Mouse (Mus musculus): Measurements from ENCODE around the gene Itprid1.

The Itprid1 gene

DNA sequence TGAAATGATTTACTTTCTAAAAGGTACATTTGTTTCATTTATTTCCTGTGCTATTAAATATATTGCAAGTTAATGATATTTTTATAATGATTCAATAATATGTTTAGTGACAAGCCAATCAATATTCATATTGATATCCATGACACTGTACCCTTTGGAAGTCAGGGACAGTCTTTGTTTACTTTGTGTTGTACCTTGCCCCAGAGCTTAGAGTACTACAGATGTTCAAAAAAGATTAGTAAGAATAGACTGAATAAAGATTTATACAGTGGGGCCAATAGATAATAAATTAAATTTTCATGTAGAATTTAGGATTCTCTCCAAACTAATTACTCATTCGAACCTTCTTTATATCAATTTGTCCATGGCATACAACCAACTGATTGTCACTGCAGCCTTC lies 50.9 kb downstream of the Itprid1 start:
- no peak for DNase-seq (ENCODE audit: low spot score)

DNA sequence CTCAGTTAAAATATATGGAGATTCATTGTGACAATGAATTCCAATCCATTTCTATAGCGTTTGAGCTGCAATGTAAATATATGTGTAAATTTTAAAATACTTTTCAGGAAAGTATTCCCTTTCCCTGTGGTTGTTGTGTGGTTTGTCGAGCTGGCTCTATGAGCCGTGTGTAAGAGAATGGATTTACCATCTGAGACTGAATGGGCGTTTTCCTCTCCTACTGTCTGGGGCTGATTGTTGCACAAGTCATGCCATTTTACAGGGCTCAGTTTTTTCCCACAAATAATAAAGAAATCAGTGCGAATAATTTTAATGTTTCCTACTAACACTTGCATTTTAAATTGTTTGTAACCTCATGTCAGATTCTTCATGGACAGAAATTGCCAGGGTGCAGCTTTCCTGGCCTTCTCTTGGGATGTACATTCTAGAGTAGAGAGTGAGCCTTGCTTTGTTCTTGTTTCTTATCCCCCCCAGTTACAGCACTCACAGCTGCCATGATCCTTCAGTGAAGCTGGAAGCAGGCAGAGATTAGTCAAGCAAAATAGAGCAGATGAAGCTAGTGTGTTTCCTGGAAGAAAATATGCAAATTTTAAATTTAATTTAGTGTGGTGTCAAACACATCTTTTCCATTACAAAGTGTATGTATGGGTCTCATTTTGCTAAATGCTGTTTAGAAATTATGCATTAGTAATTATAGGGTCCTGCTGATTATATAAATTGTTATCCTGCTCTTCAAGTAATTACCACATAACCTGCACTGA lies 65.1 kb downstream of the Itprid1 start:
- no peak for DNase-seq (ENCODE audit: low spot score)

DNA sequence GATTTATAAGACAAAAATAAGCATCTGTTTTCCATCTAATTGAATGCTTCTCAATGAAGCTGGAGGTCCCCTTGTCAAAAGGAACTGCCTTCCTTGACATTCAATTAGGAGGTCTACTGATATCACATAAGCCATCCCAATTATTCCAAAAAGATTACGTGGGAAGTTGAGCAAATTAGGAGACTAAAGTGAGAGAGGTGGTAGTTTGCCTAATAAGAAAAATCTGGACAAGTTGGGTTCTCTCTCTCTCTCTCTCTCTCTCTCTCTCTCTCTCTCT lies 65.6 kb downstream of the Itprid1 start:
- no peak for DNase-seq (ENCODE audit: low spot score)

DNA sequence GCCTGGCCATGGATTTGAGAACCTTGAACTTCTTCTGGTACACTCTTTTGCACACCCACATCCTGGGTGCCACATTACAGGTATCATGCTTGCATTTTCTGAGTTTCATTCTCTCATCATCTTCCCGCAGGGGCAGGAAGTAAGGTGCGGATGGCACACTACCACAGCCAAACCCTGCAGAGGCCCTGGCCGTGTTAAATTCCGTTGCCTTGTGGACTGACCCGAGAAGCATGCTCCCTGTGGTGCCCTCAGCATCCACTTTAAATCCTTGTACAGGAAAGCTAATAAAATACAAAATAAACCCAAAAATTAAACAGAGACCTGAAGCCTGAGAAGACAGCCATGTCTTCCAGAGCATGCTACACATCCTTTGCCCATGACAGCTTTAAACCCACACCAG lies 82.5 kb downstream of the Itprid1 start:
- no peak for DNase-seq (ENCODE audit: low spot score)

DNA sequence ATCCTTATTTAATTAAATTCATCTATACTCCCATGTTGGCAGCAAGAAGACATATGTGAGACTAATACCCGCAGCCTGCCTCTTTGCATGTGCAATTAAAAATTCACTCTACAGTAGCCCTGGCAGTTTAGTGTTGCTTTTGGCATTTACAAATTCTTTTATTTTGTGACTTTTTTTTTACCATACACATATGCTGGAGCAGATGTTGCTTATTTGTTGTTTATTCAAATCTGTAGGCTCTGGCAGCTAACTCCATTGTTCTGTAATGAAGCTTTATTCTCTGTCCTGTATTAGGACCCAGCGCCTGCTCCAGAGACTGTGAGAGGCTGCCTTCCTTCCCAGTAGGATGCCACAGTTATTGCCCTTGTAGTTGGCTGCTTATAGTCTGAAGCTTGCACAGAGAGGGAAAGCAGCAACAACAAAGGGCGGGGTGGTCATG lies 83.6 kb downstream of the Itprid1 start:
- no peak for DNase-seq (ENCODE audit: low spot score)

DNA sequence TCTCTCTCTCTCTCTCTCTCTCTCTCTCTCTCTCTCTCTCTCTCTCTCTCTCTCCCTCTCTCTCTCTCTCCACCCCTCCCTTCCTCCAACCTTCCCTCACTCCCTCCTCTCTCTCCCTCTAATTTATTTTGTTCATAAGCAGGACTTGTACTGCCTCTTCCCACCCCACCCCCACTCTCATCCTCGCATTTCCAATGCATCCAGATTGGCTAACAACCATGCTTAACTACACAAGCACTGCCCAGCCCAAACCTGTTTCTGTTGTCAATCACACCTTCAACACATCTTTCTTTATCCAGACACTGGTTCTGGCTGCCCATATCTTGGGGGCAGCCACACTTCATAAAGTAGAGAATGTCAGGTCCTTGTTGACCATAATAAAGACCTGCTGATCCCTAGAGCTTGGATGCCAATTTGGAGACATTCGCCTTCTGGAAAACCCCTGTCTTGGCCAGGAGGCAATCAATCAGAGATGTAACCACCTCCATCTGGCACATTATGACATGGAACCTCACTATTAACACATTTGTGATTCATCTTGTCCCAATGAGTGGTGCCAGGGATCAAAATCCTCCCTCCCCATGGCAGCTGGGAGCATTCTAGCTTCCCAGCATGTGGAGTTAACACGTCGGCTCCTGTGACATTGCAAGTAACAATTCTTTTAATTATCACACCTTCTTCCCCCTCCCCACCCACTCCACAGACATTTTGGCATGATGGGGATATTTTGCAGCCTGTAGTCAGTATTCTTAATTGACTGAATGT lies 84.4 kb downstream of the Itprid1 start:
- DNase-seq (ENCODE audit: low spot score): no peak

DNA sequence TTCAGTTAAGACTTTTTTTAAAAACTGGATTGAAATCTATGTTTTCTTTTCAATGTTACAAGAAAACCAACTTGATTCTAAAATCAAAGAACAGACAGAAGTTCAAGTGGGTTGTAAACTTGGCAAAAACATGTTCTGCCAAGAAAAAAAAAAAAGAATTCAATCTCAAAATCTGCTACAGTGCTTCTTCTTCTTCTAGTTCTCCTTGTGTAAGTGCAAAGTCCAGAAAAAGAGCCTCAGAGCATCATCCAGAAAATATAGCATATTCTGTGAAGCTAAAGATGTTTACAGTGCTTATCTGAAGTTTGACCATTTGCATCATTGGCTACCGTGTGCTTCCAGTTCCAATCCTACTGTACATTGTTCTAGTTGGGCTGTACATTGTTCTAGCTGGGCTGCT lies 108.0 kb downstream of the Itprid1 start:
- no peak for DNase-seq (ENCODE audit: low spot score)

DNA sequence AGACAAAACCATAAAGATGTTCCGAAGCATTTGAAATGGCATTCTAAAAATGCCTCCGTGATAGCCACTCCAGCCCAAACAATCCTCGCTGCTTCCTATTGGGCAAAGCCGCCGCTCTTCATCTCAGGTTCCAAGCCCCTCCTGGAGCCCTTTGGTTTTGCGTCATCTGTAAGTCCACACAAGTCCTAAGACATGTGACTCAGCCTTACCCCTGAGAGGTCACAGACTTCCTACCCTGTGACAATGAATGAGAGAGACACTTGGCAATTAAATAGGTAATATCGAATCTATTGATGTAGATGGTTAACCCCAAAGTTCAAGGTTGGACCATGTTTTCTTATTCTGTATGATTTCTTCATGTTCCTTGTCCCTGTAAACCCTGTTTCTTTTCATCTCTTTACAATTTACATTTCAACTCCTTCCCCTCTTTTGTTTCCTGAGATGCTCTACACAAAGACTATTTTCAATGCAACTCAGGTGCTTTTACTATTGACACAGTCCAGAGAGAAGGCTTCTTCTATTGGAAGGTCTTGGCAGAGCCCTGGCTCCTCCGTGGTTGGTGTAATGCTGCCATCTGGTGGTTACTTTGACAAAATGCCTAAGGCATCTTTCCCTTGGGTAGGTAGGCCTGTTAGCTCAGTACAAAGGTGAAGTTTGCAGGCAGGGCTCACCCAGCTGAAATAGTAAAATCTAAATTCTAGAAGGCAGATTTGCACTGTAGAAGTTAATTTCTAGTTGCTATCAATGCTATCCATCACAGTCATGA lies 113.8 kb downstream of the Itprid1 start:
- DNase-seq (ENCODE audit: low spot score): peak; percentile 64

DNA sequence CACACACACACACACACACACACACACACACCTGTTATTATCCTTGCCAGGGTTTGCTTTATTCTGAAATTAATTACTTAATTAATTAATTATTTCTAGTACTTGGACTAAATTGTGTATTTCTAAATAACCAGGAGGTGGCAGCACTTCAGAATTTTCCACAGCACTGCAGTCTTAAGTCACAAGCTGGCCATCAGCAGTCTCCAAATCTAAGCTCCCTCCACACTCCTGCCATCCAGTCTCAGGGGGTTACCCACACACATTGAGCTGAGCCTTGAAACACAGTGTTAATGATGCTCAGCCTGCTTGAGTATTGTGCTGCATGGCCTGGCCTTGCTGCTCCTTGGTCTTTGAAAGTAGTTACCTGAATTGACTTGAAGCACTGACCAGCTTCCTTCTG lies 136.3 kb downstream of the Itprid1 start:
- DNase-seq (ENCODE audit: low spot score): no peak

DNA sequence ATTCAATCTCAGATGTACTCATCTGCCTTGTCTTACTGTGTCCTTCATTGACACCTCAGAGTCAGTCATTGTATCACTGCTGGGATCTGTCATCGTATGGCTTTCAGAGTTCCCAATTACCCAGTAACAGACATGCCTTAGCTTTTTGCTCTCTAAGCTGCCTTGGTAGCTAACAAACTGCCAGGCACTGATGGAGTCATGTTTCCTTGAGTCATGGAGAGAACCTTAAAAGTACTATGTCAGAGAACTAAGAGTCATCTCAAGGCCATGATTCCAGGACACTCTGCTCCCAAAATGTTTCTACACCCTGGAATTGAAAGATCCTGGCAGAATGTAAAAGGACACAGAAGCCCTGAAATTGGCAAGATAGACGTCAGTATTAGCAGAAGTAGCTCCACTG lies 143.1 kb downstream of the Itprid1 start:
- no peak for DNase-seq (ENCODE audit: low spot score)

DNA sequence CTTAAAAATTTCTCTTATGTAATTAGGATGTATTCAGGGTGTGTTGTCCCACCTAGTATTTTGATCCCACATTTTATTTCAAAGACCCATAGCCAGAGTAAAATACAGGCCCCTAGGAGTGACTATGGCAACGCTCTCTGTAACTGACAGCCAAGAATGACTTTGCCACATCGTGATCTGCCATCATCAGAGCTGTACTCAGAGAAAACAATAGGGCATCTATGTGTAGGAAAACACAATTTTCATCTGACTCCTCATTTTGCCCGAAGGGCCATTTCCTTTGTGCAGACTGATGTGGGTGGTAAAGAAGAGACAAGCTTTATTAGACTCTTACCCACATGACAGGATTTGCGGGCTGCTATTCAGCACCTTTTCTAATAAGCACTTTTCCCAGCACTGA lies 172.0 kb downstream of the Itprid1 start:
- DNase-seq (ENCODE audit: low spot score): no peak

DNA sequence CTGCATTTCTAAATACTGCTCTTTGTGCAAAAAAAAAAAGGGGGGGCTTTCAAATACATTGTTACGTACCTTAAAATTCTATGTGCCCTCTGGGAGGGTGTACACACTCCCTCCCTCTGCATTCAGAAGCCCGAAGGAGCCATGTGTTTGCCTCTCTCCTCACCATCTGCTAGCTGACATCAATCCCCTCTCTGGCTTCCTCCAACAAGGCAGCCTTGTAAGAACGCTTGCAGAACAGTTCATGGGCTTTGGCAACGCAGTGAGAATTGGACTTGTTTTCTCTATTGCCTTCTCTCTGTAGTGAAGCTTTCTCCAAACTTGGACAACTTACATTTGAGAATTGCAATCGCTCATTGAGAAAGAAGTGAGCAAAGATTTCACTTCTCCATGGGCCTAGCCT lies 175.7 kb downstream of the Itprid1 start:
- DNase-seq (ENCODE audit: low spot score): no peak

DNA sequence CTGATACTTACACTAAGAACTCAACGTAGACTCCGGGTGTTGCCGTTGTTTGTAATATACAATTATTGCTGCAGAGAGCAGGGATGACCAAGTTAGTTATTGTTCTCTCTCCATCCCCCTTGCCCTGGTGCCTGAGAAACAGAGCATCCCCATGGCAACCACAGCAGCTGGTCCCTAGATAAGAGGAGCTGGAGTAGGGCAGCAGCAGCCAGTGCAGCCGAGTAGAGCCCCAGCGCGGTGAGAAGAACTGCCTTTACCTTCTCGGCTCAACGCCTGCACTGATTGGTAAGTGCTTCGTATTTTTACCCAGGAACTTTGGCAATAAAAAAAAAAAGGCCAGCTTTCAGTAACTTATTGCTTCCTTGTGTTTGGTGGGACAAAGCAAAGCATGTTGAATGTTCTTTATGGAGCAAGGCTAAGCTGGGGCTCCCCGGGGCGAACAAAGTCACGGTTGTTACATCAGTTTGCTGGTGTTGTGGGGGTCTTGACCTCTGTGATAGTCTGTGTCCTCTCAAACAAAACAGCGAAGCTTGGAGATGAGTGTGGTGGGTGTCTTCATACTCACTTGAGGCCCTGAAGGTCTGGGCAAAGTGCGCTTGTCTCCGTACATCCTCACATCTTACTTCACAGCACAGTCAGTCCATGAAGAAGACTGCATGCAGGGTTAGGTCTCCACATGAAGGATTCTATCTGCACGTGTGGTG lies 180.7 kb downstream of the Itprid1 start, which contains the start of gene Ppp1r17:
Gene Ppp1r17, plus strand, starts transcription at position 207 of the 704 bp plus-strand sequence.
- no peak for DNase-seq (ENCODE audit: low spot score)

DNA sequence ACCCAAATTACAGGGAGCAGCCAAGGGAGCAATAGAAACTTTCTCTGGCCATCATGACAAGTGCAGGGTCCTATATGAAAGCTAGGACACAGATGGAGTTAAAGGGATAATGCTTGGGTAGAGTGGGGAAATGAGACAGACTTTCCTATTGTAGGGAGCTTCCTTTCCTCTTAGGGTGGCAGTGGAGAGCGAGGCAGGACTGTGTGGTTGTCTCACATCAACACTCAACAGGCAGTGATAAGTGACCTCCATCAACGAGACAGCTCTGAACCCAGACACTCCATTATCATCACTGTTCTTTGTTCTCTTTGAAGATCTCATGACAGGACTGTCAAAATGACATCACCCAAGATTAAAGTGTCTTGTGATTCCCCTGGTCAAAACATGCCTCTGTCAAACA lies 182.9 kb downstream of the Itprid1 start:
- DNase-seq (ENCODE audit: low spot score): no peak

DNA sequence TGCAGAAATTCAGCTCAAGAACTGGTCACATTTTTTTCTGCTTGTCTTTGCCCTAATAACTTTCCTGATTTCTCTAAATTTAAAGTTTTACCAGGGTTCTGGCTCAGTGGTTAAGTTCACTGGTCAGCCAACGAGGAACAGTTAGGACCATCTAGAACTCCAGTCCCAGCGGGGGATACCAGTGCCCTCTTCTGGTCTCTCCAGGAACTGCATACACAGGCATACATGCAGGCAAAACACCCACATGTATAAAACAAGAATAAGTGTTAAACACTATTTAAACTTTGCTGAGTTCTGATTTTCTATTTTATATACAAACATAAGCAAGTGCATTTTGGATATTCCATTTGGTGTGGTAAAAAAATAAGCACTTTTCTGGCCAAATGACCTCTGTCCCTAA lies 188.8 kb downstream of the Itprid1 start:
- peak; percentile 12 for DNase-seq (ENCODE audit: low spot score)

DNA sequence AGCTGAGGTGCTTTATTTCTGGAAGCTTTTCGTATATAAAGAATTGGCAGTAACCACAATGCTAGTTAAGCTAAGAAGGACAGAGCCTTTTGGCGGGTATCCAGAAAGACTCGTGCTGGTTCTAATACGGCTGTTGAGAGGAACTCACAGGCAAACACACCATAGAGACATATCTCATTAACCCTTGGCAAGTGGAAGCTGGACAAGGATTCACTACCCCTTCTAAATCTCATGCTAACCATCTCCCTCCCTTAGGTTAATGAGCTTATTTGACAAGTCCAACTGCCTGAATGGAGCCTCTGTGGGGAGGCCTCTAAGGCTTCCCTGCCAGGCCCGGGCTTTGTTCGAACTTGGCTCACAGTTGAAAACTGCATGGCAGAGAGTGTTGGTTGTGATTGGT lies 190.6 kb downstream of the Itprid1 start:
- DNase-seq (ENCODE audit: low spot score): no peak

DNA sequence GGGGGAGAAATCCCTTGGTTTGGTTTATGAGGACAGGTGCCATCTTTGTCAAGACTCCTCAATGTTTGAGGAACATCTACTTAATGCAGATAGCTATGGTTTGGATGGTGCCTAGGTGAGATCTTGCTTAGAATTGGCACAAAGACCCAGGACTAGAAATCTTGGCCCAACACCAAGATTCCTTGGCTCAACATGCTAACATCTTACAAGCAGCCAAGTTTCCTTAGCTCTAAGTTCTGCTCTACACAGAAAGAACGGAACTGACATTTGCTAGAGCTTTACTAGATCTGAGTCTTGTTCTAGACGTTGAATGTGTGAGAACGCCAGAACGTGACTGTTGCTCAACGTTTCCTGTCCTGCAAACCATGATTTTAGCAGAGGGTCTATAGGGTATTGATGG lies 191.3 kb downstream of the Itprid1 start:
- DNase-seq (ENCODE audit: low spot score): no peak
